Mouse (Mus musculus): ENCODE results near the gene Ankrd27.

Gene Ankrd27

GRCm38 (mm10) chr7:35582719-35583118 is 3.3 kb upstream of the Ankrd27 start:
- in situ Hi-C loops (cut with MboI, MseI), result no loop called here

- in situ Hi-C loops (cut with MboI, MseI), result no loop called here
These were observed 2.5 kb upstream of the Ankrd27 start for GRCm38 (mm10) chr7:35583476-35584025.

DNA sequence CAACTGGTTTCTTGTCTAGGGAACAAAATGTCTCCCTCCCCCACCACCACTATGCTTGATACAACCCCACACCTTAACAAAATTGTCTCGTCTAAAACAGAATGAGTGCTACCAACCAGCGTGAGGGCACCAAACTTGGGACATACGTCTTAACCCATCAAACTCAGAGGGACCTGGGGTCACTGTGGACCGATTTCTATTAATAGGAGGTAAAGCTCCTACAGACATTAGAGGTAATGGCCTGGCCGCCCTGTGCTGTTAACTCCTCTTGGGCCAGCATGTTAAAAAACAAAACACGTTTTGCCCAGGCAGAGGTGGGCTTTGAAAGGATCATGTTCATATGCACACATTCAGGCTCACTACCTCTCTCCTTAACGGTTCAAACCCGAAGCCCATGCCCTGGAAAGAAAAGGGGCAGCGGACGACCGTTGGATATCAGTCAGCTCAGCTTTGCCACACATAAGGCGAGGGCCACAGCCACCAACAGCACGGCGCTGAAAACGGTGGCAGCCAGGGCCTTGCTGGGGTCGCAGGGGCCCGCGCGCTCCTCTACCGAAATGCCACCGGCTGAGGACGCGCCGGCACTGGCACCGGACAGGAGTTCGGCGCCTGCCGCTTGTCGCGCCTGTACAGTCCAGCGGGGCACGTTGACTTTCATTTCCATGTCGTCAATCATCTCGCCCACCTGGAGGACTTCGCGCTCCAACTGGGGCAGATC is 1.8 kb upstream of the Ankrd27 start:
- in situ Hi-C loops (cut with MboI, MseI), result no loop called here

DNA sequence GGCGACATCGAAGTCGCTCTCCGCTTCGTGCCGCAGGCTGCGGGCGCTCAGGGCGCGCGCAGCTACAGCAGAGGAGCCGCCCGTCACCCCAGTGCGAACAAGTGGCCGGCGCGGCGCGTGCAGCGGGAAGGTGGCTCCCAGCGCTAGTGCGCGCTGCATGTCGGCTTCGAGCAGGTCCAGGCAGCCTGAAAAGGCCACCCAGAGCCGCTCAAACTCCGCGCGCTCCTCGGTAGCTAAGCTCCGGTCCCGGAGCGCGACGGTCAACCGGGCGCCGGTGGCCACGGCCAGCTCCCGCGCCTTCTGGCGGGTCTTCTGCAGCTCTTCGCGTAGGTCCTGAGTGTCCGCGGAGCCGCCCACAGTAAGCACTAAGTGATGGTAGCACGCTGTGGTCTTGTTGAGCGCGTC is 1.3 kb upstream of the Ankrd27 start:
- in situ Hi-C loops (cut with MboI, MseI), result no loop called here

GRCm38 (mm10) chr7:35585191-35586054 is 621 bp upstream of the Ankrd27 start, which contains the start of gene Rgs9bp:
Gene Rgs9bp, minus strand, starts transcription at chr7:35585582.
- in situ Hi-C loops (cut with MboI, MseI), result no loop called here

DNA sequence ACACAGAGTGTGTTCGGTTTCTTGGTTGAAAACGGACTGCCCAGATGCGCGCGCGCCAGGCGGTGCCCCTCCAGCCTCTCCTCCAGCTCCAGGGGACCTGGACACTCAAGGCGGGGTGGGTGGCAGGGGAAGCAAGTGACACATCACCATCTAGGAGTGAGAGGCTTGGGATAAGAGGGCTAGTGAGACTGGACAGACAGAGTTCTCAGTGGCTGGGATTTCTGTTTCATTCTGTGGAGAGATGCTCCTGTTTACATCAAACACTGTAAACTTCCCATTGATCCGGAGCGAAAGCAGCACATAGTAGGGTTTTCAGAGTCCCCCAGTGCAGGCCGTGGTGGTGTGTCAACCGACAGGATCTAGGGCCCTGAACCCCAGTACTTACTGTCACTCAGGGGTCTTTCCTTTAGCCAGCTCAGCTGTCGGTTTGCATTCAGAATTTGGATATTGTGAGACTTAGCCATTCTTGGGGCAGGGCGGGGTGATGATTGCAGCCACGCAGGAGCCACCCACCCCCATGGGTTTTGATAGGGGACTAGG is 932 bp downstream of the Ankrd27 start:
- in situ Hi-C loops (cut with MboI, MseI), result no loop called here

DNA sequence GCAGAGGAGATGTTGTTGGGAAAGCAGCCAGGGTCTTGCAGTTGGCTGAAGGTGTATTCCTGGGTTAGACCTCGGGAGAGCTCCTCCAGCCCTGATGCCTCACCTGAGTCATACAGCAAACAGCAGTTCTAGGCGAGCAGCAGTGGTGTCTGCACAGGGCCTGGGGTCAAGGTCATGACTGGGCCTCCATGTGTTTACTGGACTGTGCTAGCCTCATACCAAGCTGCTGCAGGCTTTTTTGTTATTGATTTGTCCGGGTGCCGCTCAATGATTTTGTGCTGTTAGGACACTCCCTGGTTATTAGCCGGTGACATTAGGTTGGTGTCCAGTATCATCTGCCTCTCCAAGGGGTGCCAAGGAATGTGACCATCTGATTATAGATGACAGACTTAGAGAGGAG is 1.7 kb downstream of the Ankrd27 start:
- in situ Hi-C loops (cut with MboI, MseI), result no loop called here

- in situ Hi-C loops (cut with MboI, MseI), result no loop called here
These were observed 2.8 kb downstream of the Ankrd27 start for GRCm38 (mm10) chr7:35588680-35589428.

DNA sequence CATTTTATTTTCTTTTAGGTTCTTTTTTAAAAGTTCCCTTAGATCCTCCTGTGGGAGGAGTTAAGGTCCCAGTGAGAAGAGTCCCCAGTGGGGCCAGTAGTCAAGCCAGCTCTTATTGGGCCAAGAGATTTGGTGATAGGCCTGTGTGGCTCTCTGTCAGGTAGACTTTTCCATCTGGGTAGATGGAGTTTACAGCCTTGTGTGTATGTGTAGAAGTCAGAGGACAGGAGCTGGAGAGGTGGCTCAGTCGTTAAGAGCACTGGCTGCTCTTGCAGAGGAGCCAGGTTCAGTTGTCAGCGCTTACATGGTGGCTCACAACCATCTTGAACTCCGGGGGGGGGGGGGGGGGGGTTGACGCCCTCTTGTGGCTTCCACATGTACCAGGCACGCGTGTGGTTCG is 3.4 kb downstream of the Ankrd27 start:
- in situ Hi-C loops (cut with MboI, MseI), result no loop called here

- in situ Hi-C loops (cut with MboI, MseI), result no loop called here
These were observed 4.7 kb downstream of the Ankrd27 start for GRCm38 (mm10) chr7:35590731-35591191.

DNA sequence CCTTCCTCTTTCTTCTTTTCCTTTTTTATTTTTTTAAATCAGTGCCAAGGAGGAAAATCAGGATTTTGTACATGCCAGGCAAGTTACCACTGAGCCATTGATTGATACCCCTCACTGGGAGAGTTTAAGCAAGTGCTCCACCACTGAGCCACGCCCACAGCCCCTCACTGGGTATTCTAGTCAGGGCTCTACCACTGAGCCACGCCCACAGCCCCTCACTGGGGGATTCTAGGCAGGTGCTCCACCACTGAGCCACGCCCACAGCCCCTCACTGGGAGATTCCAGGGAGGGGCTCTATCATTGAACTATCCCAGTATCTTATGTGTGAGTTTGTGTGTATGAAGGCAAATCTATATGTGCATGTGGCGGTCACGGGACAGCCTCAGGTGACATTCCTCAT is 8.3 kb downstream of the Ankrd27 start:
- in situ Hi-C loops (cut with MboI, MseI), result no loop called here

GRCm38 (mm10) chr7:35599492-35599891 is 13.4 kb downstream of the Ankrd27 start:
- in situ Hi-C loops (cut with MboI, MseI), result no loop called here

- in situ Hi-C loops (cut with MboI, MseI), result no loop called here
These were observed 14.0 kb downstream of the Ankrd27 start for GRCm38 (mm10) chr7:35600031-35600430.

- in situ Hi-C loops (cut with MboI, MseI), result no loop called here
These were observed 15.1 kb downstream of the Ankrd27 start for GRCm38 (mm10) chr7:35601106-35601505.

- in situ Hi-C loops (cut with MboI, MseI), result no loop called here
These were observed 16.7 kb downstream of the Ankrd27 start for GRCm38 (mm10) chr7:35602766-35603165.

DNA sequence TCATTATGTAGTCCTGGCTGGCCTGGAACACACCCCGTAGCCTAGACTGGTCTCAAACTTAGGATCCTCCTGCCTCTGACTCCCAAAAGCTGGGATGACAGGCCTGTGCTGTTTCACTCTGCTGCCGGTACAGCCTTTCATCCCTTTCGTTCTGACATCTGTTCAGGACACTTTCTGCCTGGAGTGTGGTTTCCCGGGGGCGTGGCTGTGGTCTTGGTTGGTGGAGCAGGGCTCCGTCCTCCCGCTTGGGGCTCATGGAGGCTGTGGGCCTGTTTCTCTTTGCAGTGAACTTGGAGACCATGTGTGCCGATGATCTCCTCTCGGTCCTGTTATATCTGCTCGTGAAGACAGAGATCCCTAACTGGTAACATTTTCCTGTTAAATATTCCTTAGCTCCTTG is 20.8 kb downstream of the Ankrd27 start:
- in situ Hi-C loops (cut with MboI, MseI), result no loop called here

DNA sequence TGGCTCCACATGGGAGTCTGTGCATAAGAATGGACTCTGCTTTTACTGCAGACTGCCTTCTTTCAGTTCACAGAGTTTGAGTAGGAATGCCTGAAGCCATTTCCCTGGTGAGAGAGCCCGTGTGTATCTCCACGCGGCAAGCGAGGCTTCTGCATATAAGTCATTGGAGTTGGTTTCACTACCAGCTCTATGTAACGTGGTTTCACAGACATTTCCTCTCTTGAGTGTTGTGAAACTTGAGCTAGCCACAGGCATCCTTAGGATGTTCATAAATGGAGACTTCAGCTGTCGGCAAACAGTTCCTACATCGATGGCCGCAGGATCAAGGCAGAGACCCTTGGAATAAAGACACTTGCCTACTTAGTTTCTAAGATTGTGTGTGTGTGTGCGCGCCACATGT is 23.2 kb downstream of the Ankrd27 start:
- in situ Hi-C loops (cut with MboI, MseI), result no loop called here

- in situ Hi-C loops (cut with MboI, MseI), result no loop called here
These were observed 31.5 kb downstream of the Ankrd27 start for GRCm38 (mm10) chr7:35617513-35617912.

DNA sequence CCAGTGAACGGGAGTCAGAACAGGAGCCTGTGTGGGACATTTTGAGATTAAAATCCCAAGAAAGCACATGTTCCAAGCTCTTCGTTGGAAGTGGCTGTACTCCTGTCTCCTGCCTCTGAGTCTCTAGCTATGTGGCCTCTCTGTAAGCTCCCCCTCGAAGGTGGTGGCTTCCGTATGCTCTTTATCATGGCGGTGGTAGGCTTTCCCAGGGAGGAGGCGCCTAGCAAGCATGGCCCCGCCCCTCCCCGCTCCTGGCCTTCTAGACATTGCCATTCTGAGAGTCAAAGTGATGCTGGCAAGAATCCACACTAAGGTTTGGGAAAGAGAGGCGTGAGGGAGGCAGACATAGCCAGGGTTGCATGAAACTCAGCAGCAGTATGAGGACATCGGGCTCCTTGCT is 36.6 kb downstream of the Ankrd27 start:
- in situ Hi-C loops (cut with MboI, MseI), result no loop called here

GRCm38 (mm10) chr7:35626038-35626437 is 40.0 kb downstream of the Ankrd27 start:
- in situ Hi-C loops (cut with MboI, MseI), result no loop called here

GRCm38 (mm10) chr7:35627371-35627770 is 41.3 kb downstream of the Ankrd27 start:
- in situ Hi-C loops (cut with MboI, MseI), result no loop called here

- in situ Hi-C loops (cut with MboI, MseI), result no loop called here
These were observed 42.5 kb downstream of the Ankrd27 start for GRCm38 (mm10) chr7:35628496-35628895.

Data from regulatory T cell (primary cell).